In genomic region chrX:73946896-73947295, GRCm38 (mm10) we compare ENCODE assay signal across 24 mouse cellular contexts. TPM values are rescaled to one million over a fixed set of nuclear protein-coding genes. Genes with fewer than 3 reads are reported as not detected.
A peak's percentile ranks its signal among the peaks of the same experiment; 100 is the strongest.
DNase-seq lines count a peak whose midpoint lies in the region; ATAC-seq and TF ChIP-seq lines count a peak whose summit lies in the region.
"Had no signal": no experiment of that assay in that cellular context is flagged by ENCODE, and none has a peak within 500 bp of the region (broad histone marks: within the 10 kb centered on the region; RNA-seq: fewer than 3 reads in every experiment).

No protein-coding gene starts in this region.

- TF ChIP-seq POLR2A in kidney, adult 2 months (IDR thresholded peaks at IDR 0.05; ENCODE audit: low read depth, low read length) = no peak

- no peaks in the 10 kb centered on the region for H3K4me1 ChIP-seq in kidney, adult 2 months (ENCODE audit: control insufficient read depth, insufficient read depth, low read length)
- H3K4me1 ChIP-seq in liver, postnatal 0 days (ENCODE audit: insufficient read depth) = no peaks in the 10 kb centered on the region
- H3K4me1 ChIP-seq in liver, embryonic 11.5 days (replicated peaks; ENCODE audit: control insufficient read depth, insufficient read depth, low read length) = no peaks in the 10 kb centered on the region
- no peaks in the 10 kb centered on the region for H3K4me1 ChIP-seq in midbrain, embryonic 13.5 days (replicated peaks)
- H3K4me1 ChIP-seq: embryonic facial prominence, embryonic 13.5 days; embryonic facial prominence, embryonic 15.5 days; forebrain, embryonic 10.5 days; forebrain, embryonic 12.5 days had no signal

- peak; percentile 40; the same call in 1 of the 2 replicates for ATAC-seq in liver, postnatal 0 days
- ATAC-seq in liver, embryonic 11.5 days (replicated peaks; ENCODE audit: low FRiP score) = no peak
- 0 out of 2 replicates have a peak, but pooled peaks have one; percentile 12 for ATAC-seq in common myeloid progenitor, adult 5-6 weeks (replicated peaks; ENCODE audit: low read depth, poor library complexity, severe bottlenecking)
- 0 out of 2 replicates have a peak, but pooled peaks have one; percentile 16 for ATAC-seq in megakaryocyte, adult 5-6 weeks (ENCODE audit: poor library complexity, severe bottlenecking)
- ATAC-seq in midbrain, embryonic 13.5 days = no peak
- ATAC-seq: forebrain, embryonic 14.5 days; forebrain, embryonic 16.5 days had no signal

- no peak for TF ChIP-seq CTCF in kidney, adult 2 months (conservative IDR thresholded peaks at IDR 0.05; ENCODE audit: insufficient read depth, insufficient read length, low read depth, low read length)
- TF ChIP-seq CTCF in liver, postnatal 0 days (IDR thresholded peaks at IDR 0.05; ENCODE audit: low read depth) = 0 out of 2 replicates have a peak, but pooled peaks have one; percentile 0

- TF ChIP-seq EP300 in liver, postnatal 0 days (IDR thresholded peaks at IDR 0.05; ENCODE audit: low read depth) = no peak

- H3K4me2 ChIP-seq in liver, postnatal 0 days (ENCODE audit: low read depth, low read length) = no peak overlapping the region
- H3K4me2 ChIP-seq in liver, embryonic 11.5 days = no peak overlapping the region
- no peak overlapping the region for H3K4me2 ChIP-seq in midbrain, embryonic 13.5 days (replicated peaks)
- H3K4me2 ChIP-seq: embryonic facial prominence, embryonic 13.5 days; embryonic facial prominence, embryonic 15.5 days; forebrain, embryonic 12.5 days had no signal

- H3K27me3 ChIP-seq in kidney, adult 2 months (replicated peaks; ENCODE audit: control insufficient read depth, insufficient read depth, low read length) = no peaks in the 10 kb centered on the region
- no peaks in the 10 kb centered on the region for H3K27me3 ChIP-seq in liver, postnatal 0 days (ENCODE audit: insufficient read depth, low read length)
- H3K27me3 ChIP-seq in liver, embryonic 11.5 days (replicated peaks; ENCODE audit: control insufficient read depth, insufficient read depth, low read length) = no peaks in the 10 kb centered on the region
- no peaks in the 10 kb centered on the region for H3K27me3 ChIP-seq in midbrain, embryonic 13.5 days
- H3K27me3 ChIP-seq: embryonic facial prominence, embryonic 13.5 days; embryonic facial prominence, embryonic 15.5 days; forebrain, embryonic 12.5 days had no signal

- WGBS in kidney, adult 2 months = 46% methylated on average over 6 of the region's 6 CpGs
- WGBS in liver, postnatal 0 days (ENCODE audit: insufficient replicate concordance) = 73% methylated on average over 6 of the region's 6 CpGs
- WGBS in liver, embryonic 11.5 days = 82% methylated on average over 6 of the region's 6 CpGs
- 84% methylated on average over 6 of the region's 6 CpGs for WGBS in midbrain, embryonic 13.5 days

- H3K9me3 ChIP-seq in liver, postnatal 0 days (ENCODE audit: low read length) = no peaks in the 10 kb centered on the region
- H3K9me3 ChIP-seq in liver, embryonic 11.5 days (ENCODE audit: control insufficient read depth, low read length) = no peaks in the 10 kb centered on the region
- H3K9me3 ChIP-seq in midbrain, embryonic 13.5 days = no peaks in the 10 kb centered on the region
- H3K9me3 ChIP-seq: embryonic facial prominence, embryonic 13.5 days; embryonic facial prominence, embryonic 15.5 days; forebrain, embryonic 10.5 days; forebrain, embryonic 12.5 days had no signal

- no peaks in the 10 kb centered on the region for H3K36me3 ChIP-seq in kidney, adult 2 months (ENCODE audit: control insufficient read depth, insufficient read depth, low read length)
- H3K36me3 ChIP-seq in liver, postnatal 0 days (replicated peaks; ENCODE audit: insufficient read depth, low read length) = peaks cover 89% of the 10 kb centered on the region
- H3K36me3 ChIP-seq in liver, embryonic 11.5 days (ENCODE audit: control insufficient read depth, insufficient read depth, low read length) = peaks cover 52% of the 10 kb centered on the region
- peaks cover 93% of the 10 kb centered on the region for H3K36me3 ChIP-seq in midbrain, embryonic 13.5 days

- peak; percentile 16 for DNase-seq in kidney, adult 2 months
- DNase-seq in kidney, adult 18-20 months = no peak
- no peak for DNase-seq in liver, postnatal 0 days
- DNase-seq in liver, embryonic 11.5 days (ENCODE audit: low spot score) = no peak
- no peak for DNase-seq in spleen, postnatal 10 days (ENCODE audit: low spot score in 2 of 2)
- DNase-seq: adrenal gland, adult 2 months; adrenal gland, postnatal 10 days; adrenal gland, postnatal 25 days; cerebellum, adult 11 months; cerebellum, adult 18-20 months; cerebellum, adult 9-10 months; cerebellum, postnatal 10 days; cerebellum, postnatal 25 days; embryo, embryonic 11 days had no signal

- H3K9ac ChIP-seq in liver, postnatal 0 days (replicated peaks) = no peak overlapping the region
- H3K9ac ChIP-seq in liver, embryonic 11.5 days (ENCODE audit: low read depth, low read length) = no peak overlapping the region
- no peak overlapping the region for H3K9ac ChIP-seq in midbrain, embryonic 13.5 days (replicated peaks)
- H3K9ac ChIP-seq: embryonic facial prominence, embryonic 13.5 days; embryonic facial prominence, embryonic 15.5 days; forebrain, embryonic 12.5 days had no signal

- no peak overlapping the region for H3K27ac ChIP-seq in kidney, adult 2 months (ENCODE audit: insufficient read depth, low read depth, low read length)
- no peak overlapping the region for H3K27ac ChIP-seq in liver, postnatal 0 days (ENCODE audit: low read depth)
- H3K27ac ChIP-seq in liver, embryonic 11.5 days (ENCODE audit: low read depth, low read length) = no peak overlapping the region
- no peak overlapping the region for H3K27ac ChIP-seq in midbrain, embryonic 13.5 days
- H3K27ac ChIP-seq: embryonic facial prominence, embryonic 13.5 days; embryonic facial prominence, embryonic 15.5 days; forebrain, embryonic 10.5 days; forebrain, embryonic 12.5 days had no signal

- no peak overlapping the region for H3K4me3 ChIP-seq in kidney, adult 2 months (ENCODE audit: insufficient read depth, low read depth, low read length)
- no peak overlapping the region for H3K4me3 ChIP-seq in liver, postnatal 0 days (ENCODE audit: low read depth, low read length)
- no peak overlapping the region for H3K4me3 ChIP-seq in liver, embryonic 11.5 days (ENCODE audit: low read depth, low read length)
- H3K4me3 ChIP-seq in midbrain, embryonic 13.5 days (replicated peaks) = no peak overlapping the region
- H3K4me3 ChIP-seq: embryonic facial prominence, embryonic 13.5 days; embryonic facial prominence, embryonic 15.5 days; erythroblast, embryonic 14.5 days; forebrain, embryonic 10.5 days; forebrain, embryonic 12.5 days had no signal

RNA-seq across cellular contexts. Expression of gene Renbp, which starts 16.2 kb away (rescaled TPM):
- polyA plus RNA-seq in kidney, adult 2 months (2012; rRNA removed) = 125 and 144 TPM in 2 replicates
- 22.3 and 22.6 TPM in 2 replicates for polyA plus RNA-seq in liver, postnatal 0 days (2015; fragmentation: Nextera tagmentation; extraction: Ambion mirVana)
- 30.3 and 32.5 TPM in 2 replicates for polyA plus RNA-seq in liver, embryonic 11.5 days (2014; fragmentation: Nextera tagmentation; extraction: Ambion mirVana)
- total RNA-seq in common myeloid progenitor, adult 5-6 weeks (2017) = 10.2 and 14.4 TPM in 2 replicates
- total RNA-seq in megakaryocyte, adult 5-6 weeks (2015) = 11.3 and 13.5 TPM in 2 replicates
- total RNA-seq in megakaryocyte, adult 5-6 weeks (2017) = 23.1 and 34.4 TPM in 2 replicates
- 10.5 and 12.3 TPM in 2 replicates for polyA plus RNA-seq in midbrain, embryonic 13.5 days (2015; fragmentation: Nextera tagmentation; extraction: Ambion mirVana)

RNA-seq across cellular contexts. Expression of gene Hcfc1, which starts 19.3 kb away (rescaled TPM):
- 34.3 and 37.3 TPM in 2 replicates for polyA plus RNA-seq in kidney, adult 2 months (2012; rRNA removed)
- 14.6 and 16.4 TPM in 2 replicates for polyA plus RNA-seq in liver, postnatal 0 days (2015; fragmentation: Nextera tagmentation; extraction: Ambion mirVana)
- polyA plus RNA-seq in liver, embryonic 11.5 days (2014; fragmentation: Nextera tagmentation; extraction: Ambion mirVana) = 68.6 and 72.8 TPM in 2 replicates
- 73.4 and 91.9 TPM in 2 replicates for total RNA-seq in common myeloid progenitor, adult 5-6 weeks (2017)
- total RNA-seq in megakaryocyte, adult 5-6 weeks (2015) = 108 and 109 TPM in 2 replicates
- 52.5 and 67.7 TPM in 2 replicates for total RNA-seq in megakaryocyte, adult 5-6 weeks (2017)
- polyA plus RNA-seq in midbrain, embryonic 13.5 days (2015; fragmentation: Nextera tagmentation; extraction: Ambion mirVana) = 61.9 and 63.0 TPM in 2 replicates

RNA-seq across cellular contexts. Expression of gene Naa10, which starts 25.2 kb away (rescaled TPM):
- 61.3 and 69.7 TPM in 2 replicates for polyA plus RNA-seq in kidney, adult 2 months (2012; rRNA removed)
- polyA plus RNA-seq in liver, postnatal 0 days (2015; fragmentation: Nextera tagmentation; extraction: Ambion mirVana) = 48.9 and 51.8 TPM in 2 replicates
- 210 TPM in 2 replicates for polyA plus RNA-seq in liver, embryonic 11.5 days (2014; fragmentation: Nextera tagmentation; extraction: Ambion mirVana)
- 108 and 152 TPM in 2 replicates for total RNA-seq in common myeloid progenitor, adult 5-6 weeks (2017)
- total RNA-seq in megakaryocyte, adult 5-6 weeks (2015) = 51.7 and 59.9 TPM in 2 replicates
- total RNA-seq in megakaryocyte, adult 5-6 weeks (2017) = 79.4 and 93.7 TPM in 2 replicates
- polyA plus RNA-seq in midbrain, embryonic 13.5 days (2015; fragmentation: Nextera tagmentation; extraction: Ambion mirVana) = 107 and 108 TPM in 2 replicates

RNA-seq across cellular contexts. Expression of gene Arhgap4, which starts 25.2 kb away (rescaled TPM):
- 8.9 and 15.5 TPM in 2 replicates for polyA plus RNA-seq in kidney, adult 2 months (2012; rRNA removed)
- 5.1 and 5.2 TPM in 2 replicates for polyA plus RNA-seq in liver, postnatal 0 days (2015; fragmentation: Nextera tagmentation; extraction: Ambion mirVana)
- polyA plus RNA-seq in liver, embryonic 11.5 days (2014; fragmentation: Nextera tagmentation; extraction: Ambion mirVana) = 10.2 and 12.9 TPM in 2 replicates
- total RNA-seq in common myeloid progenitor, adult 5-6 weeks (2017) = 22.7 and 28.2 TPM in 2 replicates
- total RNA-seq in megakaryocyte, adult 5-6 weeks (2015) = 67.6 and 69.7 TPM in 2 replicates
- 98.9 and 119 TPM in 2 replicates for total RNA-seq in megakaryocyte, adult 5-6 weeks (2017)
- polyA plus RNA-seq in midbrain, embryonic 13.5 days (2015; fragmentation: Nextera tagmentation; extraction: Ambion mirVana) = 2.8 and 2.9 TPM in 2 replicates

RNA-seq across cellular contexts. Expression of gene L1cam, which starts 51.0 kb away (rescaled TPM):
- polyA plus RNA-seq in kidney, adult 2 months (2012; rRNA removed) = 26.5 TPM in 2 replicates
- polyA plus RNA-seq in liver, postnatal 0 days (2015; fragmentation: Nextera tagmentation; extraction: Ambion mirVana) = 0.06 and 0.12 TPM in 2 replicates
- polyA plus RNA-seq in liver, embryonic 11.5 days (2014; fragmentation: Nextera tagmentation; extraction: Ambion mirVana) = 0.42 and 0.95 TPM in 2 replicates
- total RNA-seq in common myeloid progenitor, adult 5-6 weeks (2017) = 0.37 and 1.4 TPM in 2 replicates
- 49.8 and 51.5 TPM in 2 replicates for total RNA-seq in megakaryocyte, adult 5-6 weeks (2015)
- 21.3 and 34.5 TPM in 2 replicates for total RNA-seq in megakaryocyte, adult 5-6 weeks (2017)
- polyA plus RNA-seq in midbrain, embryonic 13.5 days (2015; fragmentation: Nextera tagmentation; extraction: Ambion mirVana) = 73.8 and 80.8 TPM in 2 replicates

Comparison
In these comparisons a context has a peak if more than half of its experiments do, and no peak if none do; other contexts are left out.
1. ATAC-seq: peak in liver, postnatal 0 days (single experiment), common myeloid progenitor, adult 5-6 weeks (single experiment) and megakaryocyte, adult 5-6 weeks (single experiment); none in liver, embryonic 11.5 days (single experiment) and midbrain, embryonic 13.5 days (single experiment).